Mouse (Mus musculus) gastrocnemius, adult 8-10 months (tissue): ENCODE results near the gene Hat1. TPM values are rescaled to one million over a fixed set of nuclear protein-coding genes. Genes with fewer than 3 reads are reported as not detected.

Experiments used
- DNase-seq, 2 experiments: peaks; one replicate each; pipeline ENCODE4 v3.0.0; 2022; ENCODE audit warnings: low spot score in 2 of 2
- total RNA-seq, 4 experiments: library from RNA; stranded (reverse); gene quantifications; 2 replicates each; pipeline ENCODE4 v1.2.4; 2022

The Hat1 gene
- total RNA-seq, 4 experiments from 2014 or later = 14.6 to 19.9 (median 16.5) TPM

GRCm38 (mm10) chr2:71462553-71462952 lies 73.8 kb downstream of the Hat1 start:
- DNase-seq = no peak

DNA sequence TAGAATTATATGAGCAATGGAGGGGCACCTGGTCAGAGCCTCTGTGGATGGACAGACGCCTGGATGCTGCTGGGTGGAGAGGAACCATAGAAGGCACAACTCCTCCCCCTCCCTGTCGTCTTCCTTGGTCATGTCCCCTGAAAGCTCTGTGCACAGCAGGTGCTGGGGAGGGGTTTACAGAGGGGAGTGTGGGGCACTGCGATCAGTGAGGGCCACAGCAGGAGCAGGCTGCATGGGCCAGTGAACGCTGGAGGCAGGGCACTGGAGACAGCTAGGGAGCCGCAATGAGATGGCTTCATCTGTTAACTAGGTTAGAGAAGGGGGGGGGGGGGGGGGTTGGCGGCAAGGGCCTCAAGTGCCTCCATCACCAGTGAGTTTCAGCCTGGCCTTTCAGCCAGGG lies 77.3 kb downstream of the Hat1 start:
- DNase-seq = no peak

DNA sequence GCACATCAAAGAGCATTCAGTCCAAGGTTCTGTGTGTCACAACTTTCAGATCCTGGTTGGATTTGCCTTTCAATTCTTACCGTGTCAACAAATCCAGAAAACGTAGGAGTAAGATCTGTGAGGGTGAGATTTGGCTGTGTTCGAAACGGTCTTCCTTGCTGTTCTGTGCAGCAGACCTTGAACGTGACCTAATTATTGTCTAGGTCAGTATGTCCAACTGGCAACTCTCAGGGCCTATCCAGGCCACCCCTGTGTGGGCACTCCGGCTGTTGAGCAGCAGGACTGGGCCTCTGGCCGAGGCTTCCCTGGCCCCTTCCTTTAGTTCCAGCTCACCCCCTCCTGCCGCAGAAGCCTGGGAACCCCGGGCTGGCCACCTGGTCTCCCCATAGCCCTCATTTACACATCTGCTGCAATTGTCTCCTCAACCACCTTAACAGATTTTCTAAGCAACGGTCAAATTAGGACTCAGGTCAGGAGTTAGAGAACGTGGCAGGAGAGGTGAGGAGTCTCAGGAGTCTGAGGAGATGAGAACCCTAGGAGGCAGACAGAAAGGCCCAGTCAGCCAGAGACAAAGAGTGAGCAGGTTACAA lies 78.2 kb downstream of the Hat1 start:
- no peak for DNase-seq

- no peak for DNase-seq
These were observed 82.3 kb downstream of the Hat1 start for GRCm38 (mm10) chr2:71471094-71471493.

DNA sequence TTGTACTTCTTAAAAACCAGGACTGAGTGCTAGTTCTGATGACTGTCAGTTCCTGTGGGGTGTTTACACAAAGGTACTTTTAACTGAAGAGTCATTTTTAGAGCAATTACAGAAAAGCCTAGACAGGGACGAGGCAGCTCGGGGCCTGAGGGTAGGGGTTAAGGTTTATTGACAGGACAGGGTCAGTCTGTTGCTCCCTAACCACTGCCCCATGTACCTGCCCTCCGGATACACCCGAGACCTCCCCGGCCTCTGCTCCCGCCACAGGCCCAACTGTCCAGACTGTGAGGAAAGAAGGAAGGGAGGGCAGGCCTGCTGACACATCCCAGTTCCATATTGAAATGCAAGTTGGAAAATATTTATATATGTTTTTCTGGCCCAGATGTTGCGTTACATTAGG lies 85.1 kb downstream of the Hat1 start:
- no peak for DNase-seq

- DNase-seq = peak in 1 of 2 experiments; percentile 23
These were observed 85.6 kb downstream of the Hat1 start for GRCm38 (mm10) chr2:71474345-71474744.

DNA sequence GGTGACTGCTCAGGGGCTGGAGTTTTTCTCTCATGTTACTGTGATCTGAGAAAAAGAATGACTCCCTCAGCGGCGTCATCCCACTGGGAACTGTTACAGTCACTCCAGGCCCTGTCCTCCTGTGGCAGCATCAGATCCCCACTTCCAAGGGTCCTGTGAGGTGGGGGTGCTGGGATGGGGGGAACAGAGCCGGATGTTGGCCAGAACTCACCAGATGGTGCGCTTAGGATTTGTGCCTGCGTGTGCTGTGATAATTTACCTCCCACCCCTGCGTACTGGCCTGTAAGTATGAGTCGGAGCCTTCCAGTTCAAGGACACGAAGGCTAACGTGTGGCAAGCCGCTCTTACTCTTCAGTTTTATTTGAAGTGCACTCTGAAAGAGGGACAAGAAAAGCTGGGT lies 86.6 kb downstream of the Hat1 start:
- DNase-seq = no peak

GRCm38 (mm10) chr2:71475760-71476159 lies 87.0 kb downstream of the Hat1 start:
- DNase-seq = no peak

- no peak for DNase-seq
These were observed 89.0 kb downstream of the Hat1 start for GRCm38 (mm10) chr2:71477787-71478186.

DNA sequence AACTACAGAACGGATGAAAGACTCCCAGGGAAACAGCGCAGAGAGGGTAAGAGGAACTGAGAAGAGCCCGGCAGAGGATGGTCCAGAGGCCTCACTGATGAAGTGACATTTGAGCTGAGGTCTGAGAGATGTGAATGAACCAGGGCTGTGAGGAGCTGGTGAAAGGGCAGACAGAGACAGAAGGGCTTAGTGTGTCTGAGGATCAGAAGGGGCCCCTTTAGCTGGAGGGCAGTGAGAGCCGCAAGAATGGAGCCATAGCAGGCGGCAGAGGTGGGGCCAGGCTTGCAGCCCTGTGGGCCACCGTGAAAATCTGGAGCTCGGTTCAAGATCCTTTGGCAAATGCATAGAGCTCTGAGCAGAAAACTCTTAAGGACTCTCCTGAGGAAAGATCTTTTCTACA lies 91.2 kb downstream of the Hat1 start:
- DNase-seq = no peak

DNA sequence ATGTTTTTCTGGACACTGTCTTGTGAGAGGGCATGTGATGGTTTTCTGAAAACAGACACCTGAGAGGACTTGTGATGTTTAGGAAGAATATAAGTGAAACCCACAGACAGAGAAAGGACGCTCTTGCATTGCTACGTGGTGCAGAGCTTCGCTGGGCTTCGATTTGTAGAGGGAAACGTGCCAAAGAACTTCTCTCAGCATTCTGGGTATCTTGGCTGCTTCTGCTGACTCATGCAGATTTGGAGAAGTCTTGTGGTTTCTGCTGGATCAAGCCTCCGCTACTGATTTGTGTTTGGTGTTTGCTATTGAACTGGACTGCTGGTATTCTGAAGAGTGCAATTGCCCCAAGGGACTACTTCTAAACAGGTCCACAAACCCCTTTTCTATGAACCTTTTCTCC lies 93.1 kb downstream of the Hat1 start:
- no peak for DNase-seq

DNA sequence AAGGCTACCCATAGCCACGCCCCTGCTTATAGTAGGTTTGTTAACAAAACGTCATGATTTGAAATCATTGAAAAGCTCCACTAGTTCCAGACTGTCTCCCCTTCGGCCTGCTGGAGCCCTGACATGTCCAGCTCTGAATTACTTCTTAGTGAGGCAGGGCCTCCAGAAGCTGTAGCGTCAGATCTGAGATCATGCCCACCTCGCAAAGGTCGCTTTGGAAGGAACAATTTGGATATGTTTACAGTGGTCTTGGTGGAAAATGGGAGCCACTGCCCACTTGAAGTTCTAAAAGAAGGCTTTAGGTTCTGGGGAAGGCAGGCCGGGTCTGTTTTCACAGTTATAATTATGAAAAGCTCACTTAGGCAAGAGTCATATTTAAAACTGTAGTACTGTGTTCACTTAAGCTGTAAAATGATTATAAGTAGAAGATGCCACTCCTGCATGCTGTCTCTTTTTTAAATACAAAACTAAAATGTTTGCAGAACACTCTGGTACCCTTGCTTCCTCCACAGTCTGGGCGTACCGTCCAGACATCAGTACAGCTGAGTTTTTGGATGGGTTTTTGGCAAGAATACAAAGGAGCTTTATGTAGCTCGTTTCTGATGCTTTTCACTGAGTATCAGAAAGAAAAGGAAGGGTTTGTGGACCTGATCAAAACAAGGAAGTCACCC lies 94.4 kb downstream of the Hat1 start:
- no peak for DNase-seq

DNA sequence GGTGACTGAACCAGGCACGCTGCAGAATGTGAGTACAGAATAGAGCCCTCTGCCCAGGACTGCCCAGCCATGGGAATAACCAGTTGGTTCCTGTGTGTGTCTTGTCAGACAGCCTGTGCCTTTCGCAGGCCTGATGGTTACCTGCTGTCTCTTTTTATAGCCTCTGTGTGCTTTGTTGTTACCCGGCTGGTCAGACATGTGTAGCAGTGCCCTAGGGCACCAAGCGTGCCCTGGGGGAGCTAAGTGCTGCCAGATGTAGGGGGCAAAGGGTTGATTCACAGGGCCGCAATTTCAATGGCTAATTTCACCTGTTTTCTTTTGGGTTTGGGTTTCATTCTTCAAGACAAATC lies 94.9 kb downstream of the Hat1 start:
- no peak for DNase-seq

Other genes starting within 250 kb of the Hat1 start
- gene Dync1i2, start 177.3 kb upstream of the Hat1 start, total RNA-seq = 10 to 100 TPM; 38.5 to 42.1 (median 41.1) TPM
- 100 to 1,000 TPM; 395 to 460 (median 419) TPM for gene Slc25a12, start 21.2 kb upstream of the Hat1 start, total RNA-seq
- 10 to 100 TPM; 26.5 to 30.6 (median 28.9) TPM for gene Metap1d, start 64.3 kb downstream of the Hat1 start, total RNA-seq
- under 1 TPM in 1 of 4 experiments, not detected in 3; 0.12 TPM for gene Dlx1, start 139.2 kb downstream of the Hat1 start, total RNA-seq
- gene Dlx2, start 157.8 kb downstream of the Hat1 start, total RNA-seq = not detected